Mouse (Mus musculus): Measurements from ENCODE around the gene Ankrd10. TPM values are rescaled to one million over a fixed set of nuclear protein-coding genes. Genes with fewer than 3 reads are reported as not detected.

The Ankrd10 gene
- total and polyA plus RNA-seq, 3 experiments: 70.4 to 74.8 TPM; not detected in 1

DNA sequence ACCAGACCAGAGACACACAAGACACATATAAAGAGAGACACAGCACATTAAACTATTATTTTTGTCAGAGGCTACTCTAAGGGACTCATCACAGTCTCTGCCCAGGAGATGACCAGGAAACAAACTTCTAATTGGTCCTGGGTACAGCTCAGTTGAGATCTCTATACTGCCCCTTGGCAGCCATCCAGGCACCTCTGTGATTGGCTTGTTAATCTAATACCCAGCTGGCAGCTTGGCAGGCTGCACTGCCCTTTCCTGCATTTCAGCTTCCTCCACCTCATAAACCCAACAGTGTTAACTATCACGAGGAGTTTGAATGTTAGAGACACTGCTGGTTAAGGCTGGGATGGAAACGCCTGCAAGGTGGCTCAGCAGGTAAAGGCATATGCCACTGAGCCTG is 7.6 kb upstream of the Ankrd10 start:
- Histone ChIP-seq H3K4me1 (ENCODE audit: control insufficient read depth in 1 of 2, insufficient read depth in 2 of 2, low read length in 2 of 2) (no peaks in the 10 kb centered on the region), H3K79me2 (ENCODE audit: control insufficient read depth, insufficient read depth, low read length, poor library complexity) (no peaks in the 10 kb centered on the region), H3K27ac (ENCODE audit: control insufficient read depth, low read depth, low read length) (no peak overlapping the region), H3K36me3 (ENCODE audit: control insufficient read depth in 1 of 2, insufficient read depth in 2 of 2, low read length in 2 of 2) (no peaks in the 10 kb centered on the region), H3K9ac (ENCODE audit: control insufficient read depth, low read depth, low read length, poor library complexity, severe bottlenecking) (no peak overlapping the region), H3K27me3 (ENCODE audit: control insufficient read depth in 1 of 2, insufficient read depth in 2 of 2, low read length in 2 of 2) (no peaks in the 10 kb centered on the region), H3K4me3 (ENCODE audit: control insufficient read depth in 1 of 2, insufficient read depth in 1 of 2, low read depth in 2 of 2, low read length in 2 of 2) (no peak overlapping the region), H3K9me3 (replicated peaks; ENCODE audit: insufficient read depth, low read length) (no peaks in the 10 kb centered on the region)
- no peak for DNase-seq (ENCODE audit: low read depth, low spot score)
- TF ChIP-seq TAL1 (IDR thresholded peaks at IDR 0.05; ENCODE audit: low read length) (no peak), EP300 (IDR thresholded peaks at IDR 0.05; ENCODE audit: low read depth in 1 of 2, low read length in 2 of 2) (no peak), MXI1 (IDR thresholded peaks at IDR 0.05; ENCODE audit: low read depth, low read length) (no peak), USF2 (IDR thresholded peaks at IDR 0.05; ENCODE audit: borderline replicate concordance in 1 of 2, insufficient read depth in 1 of 2, low read depth in 1 of 2, low read length in 2 of 2) (no peak), CTCF (IDR thresholded peaks at IDR 0.05 in 2 of 3, conservative IDR thresholded peaks at IDR 0.05 in 1 of 3; ENCODE audit: control insufficient read depth in 1 of 3, insufficient read depth in 1 of 3, low read depth in 2 of 3, low read length in 3 of 3, poor library complexity in 1 of 3, severe bottlenecking in 1 of 3) (no peak), RAD21 (IDR thresholded peaks at IDR 0.05; ENCODE audit: low read depth, low read length) (no peak), SMC3 (IDR thresholded peaks at IDR 0.05; ENCODE audit: low read depth, low read length) (no peak), NELFE (IDR thresholded peaks at IDR 0.05; ENCODE audit: low read depth, low read length) (no peak), MAFK (IDR thresholded peaks at IDR 0.05; ENCODE audit: borderline replicate concordance, low read depth, low read length) (no peak), E2F4 (IDR thresholded peaks at IDR 0.05; ENCODE audit: borderline replicate concordance, low read depth, low read length) (no peak), POLR2AphosphoS5 (IDR thresholded peaks at IDR 0.05; ENCODE audit: borderline replicate concordance, low read depth, low read length) (no peak), JUND (IDR thresholded peaks at IDR 0.05; ENCODE audit: low read depth, low read length) (no peak), SIN3A (IDR thresholded peaks at IDR 0.05; ENCODE audit: low read length) (no peak)

DNA sequence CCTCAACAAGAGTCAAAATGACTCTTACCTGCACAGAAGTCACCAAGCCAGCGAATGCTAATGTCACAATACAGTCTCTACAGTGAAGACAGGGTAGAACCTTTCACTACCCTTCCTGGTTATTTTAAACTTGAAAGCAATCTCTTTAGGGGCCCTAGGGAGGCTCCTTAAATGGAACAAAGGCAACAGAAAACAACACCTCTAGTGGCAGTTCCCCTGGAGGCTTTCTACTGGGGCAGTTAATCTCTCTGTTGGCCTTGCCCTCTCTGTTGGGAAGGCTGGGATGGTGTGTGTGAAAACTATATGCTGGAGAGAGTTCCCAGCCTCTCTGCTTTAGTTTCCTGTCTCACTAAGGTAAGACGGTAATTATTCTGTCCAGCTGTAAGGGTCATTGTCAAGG is 5.0 kb upstream of the Ankrd10 start:
- H3K27me3 ChIP-seq (ENCODE audit: control insufficient read depth in 1 of 2, insufficient read depth in 2 of 2, low read length in 2 of 2): no peaks in the 10 kb centered on the region
- TF ChIP-seq TBP (IDR thresholded peaks at IDR 0.05; ENCODE audit: low read depth, low read length): no peak
- TF ChIP-seq GATA1 (IDR thresholded peaks at IDR 0.05; ENCODE audit: low read depth, low read length): no peak
- TF ChIP-seq NRF1 (IDR thresholded peaks at IDR 0.05; ENCODE audit: insufficient read depth, low read depth, low read length, poor library complexity, severe bottlenecking): no peak
- TF ChIP-seq MYC (IDR thresholded peaks at IDR 0.05; ENCODE audit: low read depth, low read length): no peak
- no peak for TF ChIP-seq BHLHE40 (IDR thresholded peaks at IDR 0.05; ENCODE audit: borderline replicate concordance, low read depth, low read length)
- no peak for TF ChIP-seq SMC3 (IDR thresholded peaks at IDR 0.05; ENCODE audit: low read depth, low read length)
- TF ChIP-seq POLR2AphosphoS2 (IDR thresholded peaks at IDR 0.05; ENCODE audit: low read length): no peak
- no peak for TF ChIP-seq ZNF384 (IDR thresholded peaks at IDR 0.05; ENCODE audit: low read depth, low read length)
- TF ChIP-seq TCF12 (IDR thresholded peaks at IDR 0.05; ENCODE audit: low read depth, low read length): no peak
- no peak for TF ChIP-seq HCFC1 (IDR thresholded peaks at IDR 0.05; ENCODE audit: low read depth, low read length)
- no peak for TF ChIP-seq ZMIZ1 (IDR thresholded peaks at IDR 0.05; ENCODE audit: low read depth, low read length)
- TF ChIP-seq UBTF (IDR thresholded peaks at IDR 0.05; ENCODE audit: borderline replicate concordance, insufficient read depth, low read depth, low read length): no peak
- no peak for TF ChIP-seq CTCF (IDR thresholded peaks at IDR 0.05 in 2 of 3, conservative IDR thresholded peaks at IDR 0.05 in 1 of 3; ENCODE audit: control insufficient read depth in 1 of 3, insufficient read depth in 1 of 3, low read depth in 2 of 3, low read length in 3 of 3, poor library complexity in 1 of 3, severe bottlenecking in 1 of 3)
- TF ChIP-seq MAZ (IDR thresholded peaks at IDR 0.05; ENCODE audit: low read depth, low read length): no peak
- no peak for TF ChIP-seq USF2 (IDR thresholded peaks at IDR 0.05; ENCODE audit: borderline replicate concordance in 1 of 2, insufficient read depth in 1 of 2, low read depth in 1 of 2, low read length in 2 of 2)
- H3K27ac ChIP-seq (ENCODE audit: control insufficient read depth, low read depth, low read length): no peak overlapping the region
- no peaks in the 10 kb centered on the region for H3K4me1 ChIP-seq (ENCODE audit: control insufficient read depth in 1 of 2, insufficient read depth in 2 of 2, low read length in 2 of 2)
- no peak overlapping the region for H3K4me3 ChIP-seq (ENCODE audit: control insufficient read depth in 1 of 2, insufficient read depth in 1 of 2, low read depth in 2 of 2, low read length in 2 of 2)
- peaks cover 1% of the 10 kb centered on the region; the same call in 1 of the 2 replicates for H3K79me2 ChIP-seq (ENCODE audit: control insufficient read depth, insufficient read depth, low read length, poor library complexity)
- no peak for DNase-seq (ENCODE audit: low read depth, low spot score)
- H3K36me3 ChIP-seq (ENCODE audit: control insufficient read depth in 1 of 2, insufficient read depth in 2 of 2, low read length in 2 of 2): peaks cover 0 to 3% of the 10 kb centered on the region in 2 experiments; a peak in 1 of 4 replicates
- no peaks in the 10 kb centered on the region for H3K9me3 ChIP-seq (replicated peaks; ENCODE audit: insufficient read depth, low read length)
- no peak overlapping the region for H3K9ac ChIP-seq (ENCODE audit: control insufficient read depth, low read depth, low read length, poor library complexity, severe bottlenecking)
